Mouse (Mus musculus): ENCODE data around the gene Pik3ap1. TPM values are rescaled to one million over a fixed set of nuclear protein-coding genes. Genes with fewer than 3 reads are reported as not detected.

Gene Pik3ap1
- polyA plus RNA-seq, 1 experiment = 0.16 TPM

DNA sequence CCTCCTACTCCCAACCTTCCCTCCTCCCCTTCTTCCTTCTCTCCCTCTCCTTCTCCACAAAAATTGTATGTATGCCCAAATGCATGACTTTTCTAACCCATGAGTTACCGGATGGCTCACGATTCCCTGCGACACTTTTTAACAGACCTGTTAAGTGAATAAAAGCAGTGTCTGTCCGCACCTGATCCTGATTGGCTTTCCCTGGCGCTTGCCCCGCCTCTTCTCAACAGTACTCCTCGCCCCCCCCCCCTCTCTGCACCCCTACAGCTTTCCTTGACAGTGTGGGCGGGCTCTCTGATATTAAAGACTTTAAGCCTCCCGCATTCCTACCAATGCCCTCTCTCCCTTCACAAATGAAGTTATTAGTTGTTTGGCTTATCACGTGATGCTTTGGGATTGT is 31.3 kb upstream of the Pik3ap1 start:
- Histone ChIP-seq H3K4me1 (ENCODE audit: control insufficient read depth, insufficient read depth, low read length) (no peaks in the 10 kb centered on the region), H3K9ac (ENCODE audit: low read depth, poor library complexity, severe bottlenecking) (no peak overlapping the region), H3K27me3 (ENCODE audit: control insufficient read depth, insufficient read depth, low read length, poor library complexity, severe bottlenecking) (no peaks in the 10 kb centered on the region), H3K4me3 (ENCODE audit: low read depth, low read length) (no peak overlapping the region), H3K36me3 (ENCODE audit: control insufficient read depth, insufficient read depth, low read length, poor library complexity, severe bottlenecking) (no peaks in the 10 kb centered on the region), H3K27ac (ENCODE audit: insufficient read depth, low read length) (no peak overlapping the region), H3K9me3 (replicated peaks; ENCODE audit: control insufficient read depth, insufficient read depth, low read length, poor library complexity, severe bottlenecking) (peaks cover 4% of the 10 kb centered on the region; the same call in 1 of the 2 replicates)
- TF ChIP-seq POLR2A (IDR thresholded peaks at IDR 0.05; ENCODE audit: insufficient read depth, low read length) (no peak), CTCF (IDR thresholded peaks at IDR 0.05; ENCODE audit: low read depth, low read length) (no peak), EP300 (IDR thresholded peaks at IDR 0.05; ENCODE audit: insufficient read depth, low read depth, low read length) (no peak)

DNA sequence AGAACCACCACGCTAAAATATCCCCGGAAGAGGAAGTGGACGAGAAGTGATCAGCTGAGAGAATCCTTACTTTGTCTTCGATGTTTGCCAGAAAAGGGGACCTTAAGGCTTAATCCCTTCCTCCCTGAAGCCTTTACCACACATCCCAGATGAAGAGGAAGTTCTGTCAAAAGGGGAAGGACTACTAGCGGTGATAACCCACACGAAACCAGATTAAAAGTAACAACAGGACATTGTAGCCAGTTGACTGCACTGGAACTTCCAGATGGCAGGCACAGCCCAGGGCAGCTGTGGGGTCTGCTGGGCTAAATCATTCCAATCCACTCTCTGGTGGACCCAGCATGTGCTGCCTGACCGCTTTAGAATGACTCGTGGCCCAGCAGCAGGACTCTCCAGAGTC is 17.7 kb upstream of the Pik3ap1 start:
- TF ChIP-seq POLR2A (IDR thresholded peaks at IDR 0.05; ENCODE audit: insufficient read depth, low read length) (no peak), EP300 (IDR thresholded peaks at IDR 0.05; ENCODE audit: insufficient read depth, low read depth, low read length) (no peak), CTCF (IDR thresholded peaks at IDR 0.05; ENCODE audit: low read depth, low read length) (no peak)
- H3K4me1 ChIP-seq (ENCODE audit: control insufficient read depth, insufficient read depth, low read length) = no peaks in the 10 kb centered on the region
- 0 out of 2 replicates have a peak, but pooled peaks cover 2% of the 10 kb centered on the region for H3K9me3 ChIP-seq (replicated peaks; ENCODE audit: control insufficient read depth, insufficient read depth, low read length, poor library complexity, severe bottlenecking)
- no peak overlapping the region for H3K9ac ChIP-seq (ENCODE audit: low read depth, poor library complexity, severe bottlenecking)
- H3K4me3 ChIP-seq (ENCODE audit: low read depth, low read length) = no peak overlapping the region
- H3K27me3 ChIP-seq (ENCODE audit: control insufficient read depth, insufficient read depth, low read length, poor library complexity, severe bottlenecking) = no peaks in the 10 kb centered on the region
- H3K36me3 ChIP-seq (ENCODE audit: control insufficient read depth, insufficient read depth, low read length, poor library complexity, severe bottlenecking) = no peaks in the 10 kb centered on the region
- H3K27ac ChIP-seq (ENCODE audit: insufficient read depth, low read length) = no peak overlapping the region

DNA sequence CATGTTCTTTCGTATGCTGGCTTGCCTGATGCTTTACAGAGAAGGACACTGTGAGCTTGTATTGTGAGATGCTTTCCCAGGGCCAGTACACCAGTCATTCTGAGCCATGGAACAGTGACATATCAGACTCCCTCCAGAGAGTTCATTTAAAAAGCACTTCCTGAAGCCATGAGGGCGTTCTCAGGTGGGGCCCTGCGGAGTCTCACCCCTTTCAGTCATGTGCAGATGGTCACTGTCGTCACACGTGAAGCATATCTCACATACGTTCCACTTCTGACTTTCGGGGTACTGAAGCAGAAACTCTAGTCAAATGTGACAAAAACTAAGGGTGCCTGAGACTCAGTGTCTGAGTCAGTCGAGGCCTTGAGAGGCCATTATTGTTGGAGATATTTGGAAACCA is 6.0 kb upstream of the Pik3ap1 start:
- Histone ChIP-seq H3K27me3 (ENCODE audit: control insufficient read depth, insufficient read depth, low read length, poor library complexity, severe bottlenecking) (0 out of 2 replicates have a peak, but pooled peaks cover 2% of the 10 kb centered on the region), H3K27ac (ENCODE audit: insufficient read depth, low read length) (no peak overlapping the region), H3K4me3 (ENCODE audit: low read depth, low read length) (no peak overlapping the region), H3K9me3 (replicated peaks; ENCODE audit: control insufficient read depth, insufficient read depth, low read length, poor library complexity, severe bottlenecking) (no peaks in the 10 kb centered on the region), H3K36me3 (ENCODE audit: control insufficient read depth, insufficient read depth, low read length, poor library complexity, severe bottlenecking) (no peaks in the 10 kb centered on the region), H3K4me1 (ENCODE audit: control insufficient read depth, insufficient read depth, low read length) (no peaks in the 10 kb centered on the region), H3K9ac (ENCODE audit: low read depth, poor library complexity, severe bottlenecking) (no peak overlapping the region)
- TF ChIP-seq CTCF (IDR thresholded peaks at IDR 0.05; ENCODE audit: low read depth, low read length) (no peak), POLR2A (IDR thresholded peaks at IDR 0.05; ENCODE audit: insufficient read depth, low read length) (no peak), EP300 (IDR thresholded peaks at IDR 0.05; ENCODE audit: insufficient read depth, low read depth, low read length) (no peak)

DNA sequence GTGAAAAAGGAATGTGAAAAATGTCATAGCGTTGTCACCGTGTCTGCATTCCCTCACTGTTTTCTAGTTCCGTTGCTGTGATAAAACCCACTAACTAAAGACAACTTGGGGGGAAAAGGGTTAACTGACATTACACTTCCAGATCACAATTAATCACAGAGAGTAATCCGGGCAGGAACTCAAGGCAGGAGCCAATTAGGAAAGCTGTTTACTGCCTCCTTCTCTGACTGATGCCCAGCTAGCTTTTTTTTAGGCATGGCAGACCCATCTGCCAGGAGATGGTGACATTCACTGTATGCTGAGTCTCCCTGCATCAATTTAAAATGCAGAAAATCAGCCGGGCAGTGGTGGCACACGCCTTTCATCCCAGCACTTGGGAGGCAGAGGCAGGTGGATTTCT is 4.4 kb upstream of the Pik3ap1 start:
- H3K27ac ChIP-seq (ENCODE audit: insufficient read depth, low read length) = no peak overlapping the region
- TF ChIP-seq CTCF (IDR thresholded peaks at IDR 0.05; ENCODE audit: low read depth, low read length) = no peak
- no peak for TF ChIP-seq EP300 (IDR thresholded peaks at IDR 0.05; ENCODE audit: insufficient read depth, low read depth, low read length)
- no peak for TF ChIP-seq POLR2A (IDR thresholded peaks at IDR 0.05; ENCODE audit: insufficient read depth, low read length)
- no peaks in the 10 kb centered on the region for H3K36me3 ChIP-seq (ENCODE audit: control insufficient read depth, insufficient read depth, low read length, poor library complexity, severe bottlenecking)
- H3K4me1 ChIP-seq (ENCODE audit: control insufficient read depth, insufficient read depth, low read length) = no peaks in the 10 kb centered on the region
- H3K9me3 ChIP-seq (replicated peaks; ENCODE audit: control insufficient read depth, insufficient read depth, low read length, poor library complexity, severe bottlenecking) = no peaks in the 10 kb centered on the region
- H3K4me3 ChIP-seq (ENCODE audit: low read depth, low read length) = no peak overlapping the region
- H3K9ac ChIP-seq (ENCODE audit: low read depth, poor library complexity, severe bottlenecking) = no peak overlapping the region
- H3K27me3 ChIP-seq (ENCODE audit: control insufficient read depth, insufficient read depth, low read length, poor library complexity, severe bottlenecking) = 0 out of 2 replicates have a peak, but pooled peaks cover 2% of the 10 kb centered on the region

DNA sequence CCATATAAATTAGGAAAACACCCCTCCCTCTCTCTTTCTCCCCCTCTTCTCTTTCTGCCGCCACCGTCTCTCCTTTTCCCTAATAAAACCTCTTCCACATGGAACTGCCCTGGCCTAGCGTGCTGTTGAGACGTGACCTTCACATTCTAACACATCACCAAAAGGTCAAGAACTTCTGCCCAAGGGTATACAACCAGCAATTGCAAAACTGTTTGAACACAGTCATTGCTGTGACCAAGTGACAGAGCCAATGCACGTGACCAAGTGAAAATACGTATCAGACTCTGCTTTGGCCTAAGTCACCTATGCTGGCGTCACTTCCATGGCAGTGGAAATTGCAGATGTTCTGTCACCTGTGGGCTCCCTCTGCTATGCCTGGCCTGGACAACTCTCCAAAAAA is 3.3 kb upstream of the Pik3ap1 start:
- Histone ChIP-seq H3K27ac (ENCODE audit: insufficient read depth, low read length) (no peak overlapping the region), H3K27me3 (ENCODE audit: control insufficient read depth, insufficient read depth, low read length, poor library complexity, severe bottlenecking) (0 out of 2 replicates have a peak, but pooled peaks cover 2% of the 10 kb centered on the region), H3K4me1 (ENCODE audit: control insufficient read depth, insufficient read depth, low read length) (no peaks in the 10 kb centered on the region), H3K9me3 (replicated peaks; ENCODE audit: control insufficient read depth, insufficient read depth, low read length, poor library complexity, severe bottlenecking) (no peaks in the 10 kb centered on the region), H3K4me3 (ENCODE audit: low read depth, low read length) (no peak overlapping the region), H3K36me3 (ENCODE audit: control insufficient read depth, insufficient read depth, low read length, poor library complexity, severe bottlenecking) (no peaks in the 10 kb centered on the region), H3K9ac (ENCODE audit: low read depth, poor library complexity, severe bottlenecking) (no peak overlapping the region)
- TF ChIP-seq CTCF (IDR thresholded peaks at IDR 0.05; ENCODE audit: low read depth, low read length) (no peak), POLR2A (IDR thresholded peaks at IDR 0.05; ENCODE audit: insufficient read depth, low read length) (no peak), EP300 (IDR thresholded peaks at IDR 0.05; ENCODE audit: insufficient read depth, low read depth, low read length) (no peak)

DNA sequence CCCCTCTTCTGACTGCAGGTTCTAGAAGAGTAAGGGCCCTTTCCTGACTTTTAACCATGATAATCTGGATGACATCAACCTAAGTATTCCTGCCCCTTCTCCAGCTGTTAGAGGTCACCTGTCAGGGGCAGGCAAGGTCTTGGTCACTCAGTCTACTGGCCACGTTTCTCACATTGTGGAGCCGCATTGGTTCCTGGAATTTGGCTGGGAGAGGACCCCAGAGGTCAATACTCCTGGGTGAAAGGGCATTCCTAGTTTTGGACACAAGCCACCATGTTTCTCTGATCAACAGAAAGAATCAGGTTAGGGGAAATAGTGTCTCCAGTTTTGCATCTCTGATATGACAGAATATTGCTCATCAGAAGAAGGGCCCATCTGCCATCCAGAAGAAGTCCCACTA is 2.4 kb upstream of the Pik3ap1 start:
- Histone ChIP-seq H3K9ac (ENCODE audit: low read depth, poor library complexity, severe bottlenecking) (no peak overlapping the region), H3K27me3 (ENCODE audit: control insufficient read depth, insufficient read depth, low read length, poor library complexity, severe bottlenecking) (0 out of 2 replicates have a peak, but pooled peaks cover 2% of the 10 kb centered on the region)
- TF ChIP-seq CTCF (IDR thresholded peaks at IDR 0.05; ENCODE audit: low read depth, low read length) = no peak
- no peak for TF ChIP-seq POLR2A (IDR thresholded peaks at IDR 0.05; ENCODE audit: insufficient read depth, low read length)
- no peak for TF ChIP-seq EP300 (IDR thresholded peaks at IDR 0.05; ENCODE audit: insufficient read depth, low read depth, low read length)

More for the DNA sequence above, 2.4 kb upstream of the Pik3ap1 start:
- Histone ChIP-seq H3K4me3 (ENCODE audit: low read depth, low read length) (no peak overlapping the region), H3K27ac (ENCODE audit: insufficient read depth, low read length) (no peak overlapping the region), H3K4me1 (ENCODE audit: control insufficient read depth, insufficient read depth, low read length) (no peaks in the 10 kb centered on the region), H3K9me3 (replicated peaks; ENCODE audit: control insufficient read depth, insufficient read depth, low read length, poor library complexity, severe bottlenecking) (no peaks in the 10 kb centered on the region), H3K36me3 (ENCODE audit: control insufficient read depth, insufficient read depth, low read length, poor library complexity, severe bottlenecking) (no peaks in the 10 kb centered on the region)

Measured in ES-Bruce4 (cell line).